Mouse (Mus musculus): Measurements from ENCODE around the gene Rab6a.

The Rab6a gene

DNA sequence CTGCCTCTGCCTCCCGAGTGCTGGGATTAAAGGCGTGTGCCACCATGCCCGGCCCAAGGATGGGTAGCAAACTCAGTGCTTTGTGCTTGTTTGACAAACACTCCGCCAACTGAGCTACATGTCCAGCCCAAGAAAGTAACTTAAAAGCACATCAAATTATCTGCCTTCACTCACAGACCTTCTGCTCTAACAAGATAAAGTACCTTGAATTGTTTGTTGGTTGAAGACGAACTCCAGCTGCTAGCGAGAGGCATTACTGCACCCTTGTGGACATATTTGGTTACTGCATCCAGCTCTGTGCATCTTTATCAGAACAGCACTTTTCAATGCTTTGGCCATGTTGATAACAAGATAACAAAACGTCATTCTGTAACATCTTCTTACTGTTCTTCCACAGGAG, 77.3 kb downstream of the Rab6a start:
- DNase-seq, result peak; percentile 78

DNA sequence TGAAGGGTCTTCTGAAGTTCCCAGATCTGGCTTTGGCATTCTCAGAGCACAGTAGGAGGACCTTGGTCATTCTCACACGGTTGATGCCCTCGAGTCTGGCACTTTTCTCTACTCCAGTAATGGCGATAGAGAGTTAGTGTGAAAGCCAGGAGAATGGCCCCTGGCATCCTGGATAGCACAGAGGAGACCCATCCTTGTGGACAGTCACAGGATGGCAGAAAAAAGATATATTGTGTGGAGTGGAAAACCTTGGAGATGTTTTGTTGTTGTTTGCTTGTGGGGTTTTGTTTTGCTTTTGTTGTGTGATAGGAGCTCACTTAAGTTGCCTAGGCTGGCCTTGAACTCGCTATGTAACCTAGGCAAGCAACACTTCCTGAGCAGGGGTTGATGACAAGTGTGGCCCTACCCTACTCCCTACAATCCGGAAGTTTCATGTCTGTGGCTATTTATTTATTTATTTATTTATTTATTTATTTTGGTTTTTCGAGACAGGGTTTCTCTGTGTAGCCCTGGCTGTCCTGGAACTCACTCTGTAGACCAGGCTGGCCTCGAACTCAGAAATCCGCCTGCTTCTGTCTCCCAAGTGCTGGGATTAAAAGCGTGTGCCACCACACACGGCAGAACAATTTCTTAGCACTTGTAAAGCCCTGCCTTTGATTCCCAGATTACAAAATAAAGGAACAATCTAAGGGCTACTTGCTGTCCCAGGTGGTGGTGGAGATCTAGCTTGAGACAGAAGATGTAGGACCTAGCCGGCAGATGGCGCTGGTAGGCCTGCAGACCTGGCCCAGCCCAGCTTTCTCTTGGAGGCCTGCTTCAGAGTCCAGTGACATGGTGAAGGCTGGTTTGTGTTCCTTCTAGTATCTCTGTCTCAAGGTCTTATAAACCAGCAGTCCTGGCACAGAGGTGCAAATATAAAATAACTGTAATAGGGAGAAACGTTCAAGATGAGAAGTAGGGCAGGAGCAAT, 78.1 kb downstream of the Rab6a start:
- DNase-seq, result peak; percentile 86

DNA sequence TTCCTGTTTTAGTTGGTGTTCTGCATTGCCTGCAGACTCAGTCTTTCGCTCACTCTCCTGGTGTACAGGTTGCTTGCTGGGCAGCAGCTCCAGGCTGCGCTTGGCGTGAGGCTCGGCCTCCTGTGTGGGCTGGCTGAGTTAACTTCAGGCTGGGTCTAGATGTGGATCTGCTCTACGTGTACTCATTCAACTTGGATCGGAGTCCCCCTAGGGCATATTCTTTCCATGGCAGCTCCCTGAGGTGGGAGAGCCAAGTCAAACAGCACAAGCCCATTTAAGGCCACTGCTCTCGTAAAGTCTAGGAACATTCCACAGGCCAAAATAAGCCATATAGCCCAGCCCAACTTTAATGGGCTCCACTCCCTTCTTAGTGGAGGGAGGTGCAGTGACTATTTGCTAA, 81.3 kb downstream of the Rab6a start:
- DNase-seq, result no peak
